Mouse (Mus musculus): Measurements from ENCODE around the gene Ctnnb1.

The Ctnnb1 gene

DNA sequence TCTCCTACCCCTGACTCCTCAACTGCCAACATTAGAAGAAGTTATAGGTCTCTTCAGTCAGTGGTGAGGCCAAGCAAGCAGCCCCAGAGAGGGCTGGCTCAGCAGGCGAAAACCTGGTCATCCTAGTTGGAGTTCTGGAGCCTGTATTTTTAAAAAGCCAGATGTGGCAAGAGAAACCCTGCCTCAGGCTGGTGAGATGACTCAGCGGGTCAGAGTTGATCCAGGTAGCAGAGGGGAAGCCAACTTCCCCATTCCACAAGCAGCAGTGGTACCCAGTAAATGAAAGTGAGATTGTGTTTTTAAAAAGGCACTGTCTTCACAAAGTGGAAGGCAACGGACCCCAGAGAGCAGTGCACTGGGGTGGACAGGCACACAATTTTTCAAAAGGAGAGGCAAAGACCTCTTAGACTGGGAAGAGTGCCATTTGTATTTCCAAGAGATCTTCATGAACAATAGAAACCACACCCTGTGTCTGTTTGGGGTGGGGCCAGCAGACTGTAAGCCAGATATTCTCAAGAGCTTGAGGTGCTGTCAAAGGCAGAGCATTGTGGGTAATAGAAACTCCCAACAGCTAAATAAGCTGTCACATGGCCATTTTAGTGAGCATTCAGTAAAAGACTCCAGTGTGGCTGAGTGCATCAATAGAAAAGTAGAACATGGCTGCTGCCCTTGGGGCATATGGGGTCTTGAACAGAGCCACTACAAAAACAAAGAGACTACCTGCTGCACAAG lies 33.1 kb downstream of the Ctnnb1 start:
- DNase-seq (ENCODE audit: low spot score in 2 of 2): no peak

GRCm38 (mm10) chr9:120963104-120963503 lies 34.1 kb downstream of the Ctnnb1 start:
- no peak for DNase-seq (ENCODE audit: low spot score in 2 of 2)

- no peak for DNase-seq (ENCODE audit: low spot score in 2 of 2)
These were observed 34.7 kb downstream of the Ctnnb1 start for GRCm38 (mm10) chr9:120963720-120964119.

DNA sequence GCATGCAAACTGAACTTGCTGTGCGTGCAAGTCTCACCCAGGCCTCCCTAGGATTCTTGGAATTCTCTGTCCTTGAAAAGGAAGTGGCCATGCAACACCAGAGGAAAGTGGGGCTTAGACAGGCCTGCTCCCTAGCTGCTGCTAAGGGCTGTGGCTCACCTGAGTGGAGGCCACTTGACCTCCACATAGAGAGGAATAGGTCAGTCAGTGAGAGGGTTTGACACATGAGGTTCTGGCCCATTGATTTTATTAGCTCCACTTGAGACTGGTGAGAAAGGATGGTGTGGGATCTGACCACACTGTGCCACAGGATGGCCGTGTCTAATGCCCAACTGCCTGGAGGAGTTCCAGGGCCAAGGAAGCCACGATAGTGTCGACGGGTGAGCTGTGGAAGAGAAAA lies 35.2 kb downstream of the Ctnnb1 start:
- no peak for DNase-seq (ENCODE audit: low spot score in 2 of 2)

GRCm38 (mm10) chr9:120965007-120965406 lies 36.0 kb downstream of the Ctnnb1 start:
- no peak for DNase-seq (ENCODE audit: low spot score in 2 of 2)

- no peak for DNase-seq (ENCODE audit: low spot score in 2 of 2)
These were observed 44.1 kb downstream of the Ctnnb1 start for GRCm38 (mm10) chr9:120973026-120973515.

DNA sequence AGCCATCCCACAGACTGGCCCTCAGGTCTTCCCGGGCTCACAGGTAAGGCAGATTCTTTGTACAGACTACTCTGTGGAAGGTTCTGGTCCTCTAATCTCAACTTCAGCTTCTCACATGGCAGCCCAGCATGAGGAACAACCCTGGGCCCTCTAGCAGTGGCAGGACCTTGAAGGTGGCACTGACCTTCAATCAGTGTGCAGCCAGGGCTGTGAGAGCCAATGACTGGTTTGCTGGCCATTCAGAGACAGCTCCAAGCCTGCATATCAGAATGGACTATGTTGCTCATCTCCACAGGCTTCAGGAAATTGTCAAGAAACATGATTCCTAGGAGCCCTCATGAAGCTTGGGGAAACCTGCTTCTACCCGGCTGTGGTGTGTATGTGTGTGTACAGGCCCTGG lies 45.2 kb downstream of the Ctnnb1 start:
- DNase-seq (ENCODE audit: low spot score in 2 of 2): no peak

GRCm38 (mm10) chr9:120976158-120976557 lies 47.1 kb downstream of the Ctnnb1 start:
- DNase-seq (ENCODE audit: low spot score in 2 of 2): no peak

DNA sequence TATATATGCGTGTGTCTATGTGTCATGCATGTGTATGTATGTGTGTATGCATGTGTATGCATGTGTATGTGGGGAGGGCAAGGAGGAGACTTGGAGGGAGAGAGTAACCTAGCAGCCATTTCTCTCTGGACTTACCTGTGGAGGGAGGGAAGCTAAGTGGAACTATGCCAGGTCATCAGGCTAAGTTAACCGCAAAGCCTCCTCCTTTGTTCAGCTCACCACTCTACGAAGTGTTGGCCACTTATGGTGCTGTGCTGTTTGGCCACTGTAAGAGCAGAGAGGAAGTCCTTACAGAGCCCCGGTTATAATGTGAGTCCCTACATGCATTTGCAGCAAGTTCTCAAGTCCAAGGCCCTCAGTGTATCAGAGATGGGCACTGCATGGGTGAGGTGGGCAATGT lies 47.8 kb downstream of the Ctnnb1 start:
- DNase-seq (ENCODE audit: low spot score in 2 of 2): no peak

DNA sequence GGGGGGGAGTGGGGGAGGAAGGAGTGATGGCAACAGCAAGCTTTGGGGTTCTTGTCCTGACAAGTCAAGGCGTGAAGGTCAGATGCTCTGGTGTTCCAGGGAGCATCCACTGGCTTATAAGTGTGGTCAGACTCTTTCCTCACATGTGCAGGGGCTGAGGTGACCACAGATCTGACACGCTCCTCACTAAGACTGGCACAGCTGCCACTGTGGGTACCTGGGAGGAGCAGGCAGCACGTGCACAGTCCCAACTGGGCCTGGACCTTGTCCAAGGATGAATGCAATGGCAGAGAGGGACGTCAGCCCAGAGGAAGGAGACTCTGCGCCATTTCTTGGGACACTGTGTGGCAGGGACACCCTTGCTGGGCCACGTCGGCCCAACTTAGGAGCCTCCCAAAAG lies 52.8 kb downstream of the Ctnnb1 start:
- no peak for DNase-seq (ENCODE audit: low spot score in 2 of 2)

- no peak for DNase-seq (ENCODE audit: low spot score in 2 of 2)
These were observed 54.8 kb downstream of the Ctnnb1 start for GRCm38 (mm10) chr9:120983849-120984248.

DNA sequence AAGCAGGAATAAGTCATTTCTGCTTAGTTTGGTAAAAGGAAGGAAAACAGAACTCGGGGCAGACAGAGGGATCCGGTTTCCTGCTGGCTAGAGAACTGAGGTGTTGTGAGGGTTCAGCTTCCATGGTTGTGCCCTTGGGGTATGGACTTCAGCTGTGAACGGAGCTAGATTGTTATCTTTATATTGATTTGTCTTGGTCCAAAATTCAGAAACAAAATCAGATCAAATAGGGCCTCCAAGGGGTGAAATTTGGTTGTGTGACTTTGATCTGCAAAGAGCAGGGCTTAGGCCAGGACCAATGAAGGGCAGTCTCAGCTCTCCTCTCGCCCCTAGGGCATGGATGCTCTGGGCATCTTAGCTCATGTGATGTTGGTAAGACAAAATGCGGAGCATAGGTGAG lies 55.5 kb downstream of the Ctnnb1 start:
- DNase-seq (ENCODE audit: low spot score in 2 of 2): no peak

- no peak for DNase-seq (ENCODE audit: low spot score in 2 of 2)
These were observed 56.0 kb downstream of the Ctnnb1 start for GRCm38 (mm10) chr9:120985009-120985408.

- no peak for DNase-seq (ENCODE audit: low spot score in 2 of 2)
These were observed 56.5 kb downstream of the Ctnnb1 start for GRCm38 (mm10) chr9:120985524-120985923.

GRCm38 (mm10) chr9:120986255-120986654 lies 57.2 kb downstream of the Ctnnb1 start:
- DNase-seq (ENCODE audit: low spot score in 2 of 2): no peak

GRCm38 (mm10) chr9:120986994-120987393 lies 58.0 kb downstream of the Ctnnb1 start:
- no peak for DNase-seq (ENCODE audit: low spot score in 2 of 2)

- no peak for DNase-seq (ENCODE audit: low spot score in 2 of 2)
These were observed 59.1 kb downstream of the Ctnnb1 start for GRCm38 (mm10) chr9:120988088-120988487.

GRCm38 (mm10) chr9:120989806-120990700 lies 61.0 kb downstream of the Ctnnb1 start:
- no peak for DNase-seq (ENCODE audit: low spot score in 2 of 2)

DNA sequence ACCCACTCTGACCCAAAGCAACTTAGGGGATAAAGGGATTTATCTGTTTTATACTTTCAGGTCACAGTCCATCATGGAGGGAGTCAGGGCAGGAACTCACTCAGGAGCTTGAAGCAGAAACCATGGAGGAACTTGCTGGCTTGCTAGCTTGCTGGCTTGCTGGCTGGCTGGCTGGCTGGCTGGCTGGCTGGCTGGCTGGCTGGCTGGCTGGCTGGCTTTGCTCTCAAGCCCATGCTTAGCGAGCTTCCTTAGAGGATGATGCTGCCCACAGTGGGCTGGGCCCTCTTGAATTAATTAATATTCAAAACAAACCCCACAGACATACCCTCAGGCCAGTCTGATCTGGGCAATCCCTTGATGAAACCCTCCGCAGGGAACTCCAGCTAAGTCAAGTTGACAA lies 62.8 kb downstream of the Ctnnb1 start:
- DNase-seq (ENCODE audit: low spot score in 2 of 2): no peak

GRCm38 (mm10) chr9:120993004-120993403 lies 64.0 kb downstream of the Ctnnb1 start:
- DNase-seq (ENCODE audit: low spot score in 2 of 2): no peak

GRCm38 (mm10) chr9:120994223-120995155 lies 65.5 kb downstream of the Ctnnb1 start:
- no peak for DNase-seq (ENCODE audit: low spot score in 2 of 2)

DNA sequence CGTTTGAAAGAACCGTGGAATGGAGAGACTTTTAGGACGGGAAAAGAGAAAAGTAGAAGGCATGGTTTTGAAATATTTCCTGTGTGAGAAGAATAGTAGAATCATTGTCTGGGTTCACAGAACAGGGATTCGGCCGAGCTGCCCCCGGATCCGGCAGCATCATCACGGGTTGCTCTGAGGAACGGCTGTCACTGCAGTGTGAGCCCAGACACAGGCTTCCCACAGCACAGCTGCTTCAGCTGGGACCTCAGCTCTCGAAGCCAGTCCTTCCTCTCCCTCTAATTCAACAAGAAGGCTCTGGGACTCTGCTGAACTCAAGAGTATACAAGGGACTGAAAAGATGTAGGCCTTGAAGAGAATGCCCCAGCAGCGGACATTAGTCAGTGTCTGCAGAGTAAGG lies 69.7 kb downstream of the Ctnnb1 start:
- DNase-seq (ENCODE audit: low spot score in 2 of 2): no peak
